Mouse (Mus musculus): ENCODE data around the gene 4931440F15Rik. TPM values are rescaled to one million over a fixed set of nuclear protein-coding genes. Genes with fewer than 3 reads are reported as not detected.

Gene 4931440F15Rik
- total and polyA plus RNA-seq, 3 experiments, result 0.16 TPM; not detected in 2

- no peak for ATAC-seq (ENCODE audit: extremely low read depth, insufficient number of reproducible peaks, low FRiP score, poor library complexity, severe bottlenecking)
- DNase-seq (ENCODE audit: low spot score), result no peak
- no peaks in the 10 kb centered on the region for H3K36me3 ChIP-seq (replicated peaks)
- no peaks in the 10 kb centered on the region for H3K4me1 ChIP-seq (ENCODE audit: insufficient read depth, low read depth, low read length)
- no peak overlapping the region for H3K4me3 ChIP-seq (ENCODE audit: low read depth, low read length)
- TF ChIP-seq CTCF (IDR thresholded peaks at IDR 0.05; ENCODE audit: low read depth, low read length) (no peak), POLR2AphosphoS5 (IDR thresholded peaks at IDR 0.05; ENCODE audit: insufficient replicate concordance, low read depth, low read length) (no peak), TAL1 (conservative IDR thresholded peaks at IDR 0.05; ENCODE audit: low read depth, low read length) (no peak), GATA1 (IDR thresholded peaks at IDR 0.05; ENCODE audit: borderline replicate concordance, low read length) (no peak), GATA2 (IDR thresholded peaks at IDR 0.05; ENCODE audit: borderline replicate concordance, low read depth, low read length) (no peak)
- no peaks in the 10 kb centered on the region for H3K9me3 ChIP-seq (replicated peaks)
- H3K27me3 ChIP-seq (ENCODE audit: insufficient read depth, low read length), result no peaks in the 10 kb centered on the region; the same call in 1 of the 2 replicates
These were observed 17.1 kb downstream of the 4931440F15Rik start for GRCm38 (mm10) chr11:29808173-29808980.

- DNase-seq (ENCODE audit: low spot score) (no peak), ATAC-seq (ENCODE audit: extremely low read depth, insufficient number of reproducible peaks, low FRiP score, poor library complexity, severe bottlenecking) (no peak)
- Histone ChIP-seq H3K4me3 (ENCODE audit: low read depth, low read length) (no peak overlapping the region), H3K27me3 (ENCODE audit: insufficient read depth, low read length) (no peaks in the 10 kb centered on the region; the same call in 1 of the 2 replicates), H3K4me1 (ENCODE audit: insufficient read depth, low read depth, low read length) (no peaks in the 10 kb centered on the region), H3K9me3 (replicated peaks) (no peaks in the 10 kb centered on the region), H3K36me3 (replicated peaks) (no peaks in the 10 kb centered on the region)
- TF ChIP-seq POLR2AphosphoS5 (IDR thresholded peaks at IDR 0.05; ENCODE audit: insufficient replicate concordance, low read depth, low read length) (no peak), CTCF (IDR thresholded peaks at IDR 0.05; ENCODE audit: low read depth, low read length) (no peak), GATA1 (IDR thresholded peaks at IDR 0.05; ENCODE audit: borderline replicate concordance, low read length) (no peak), TAL1 (conservative IDR thresholded peaks at IDR 0.05; ENCODE audit: low read depth, low read length) (no peak), GATA2 (IDR thresholded peaks at IDR 0.05; ENCODE audit: borderline replicate concordance, low read depth, low read length) (no peak)
These were observed 18.1 kb downstream of the 4931440F15Rik start for GRCm38 (mm10) chr11:29807325-29807724.

- TF ChIP-seq POLR2AphosphoS5 (IDR thresholded peaks at IDR 0.05; ENCODE audit: insufficient replicate concordance, low read depth, low read length) (no peak), GATA2 (IDR thresholded peaks at IDR 0.05; ENCODE audit: borderline replicate concordance, low read depth, low read length) (no peak), TAL1 (conservative IDR thresholded peaks at IDR 0.05; ENCODE audit: low read depth, low read length) (no peak), GATA1 (IDR thresholded peaks at IDR 0.05; ENCODE audit: borderline replicate concordance, low read length) (no peak), CTCF (IDR thresholded peaks at IDR 0.05; ENCODE audit: low read depth, low read length) (no peak)
- no peaks in the 10 kb centered on the region for H3K9me3 ChIP-seq (replicated peaks)
- H3K27me3 ChIP-seq (ENCODE audit: insufficient read depth, low read length), result peaks cover 6% of the 10 kb centered on the region; the same call in 1 of the 2 replicates
- DNase-seq (ENCODE audit: low spot score) (no peak), ATAC-seq (ENCODE audit: extremely low read depth, insufficient number of reproducible peaks, low FRiP score, poor library complexity, severe bottlenecking) (no peak)
- H3K4me1 ChIP-seq (ENCODE audit: insufficient read depth, low read depth, low read length), result no peaks in the 10 kb centered on the region
- no peak overlapping the region for H3K4me3 ChIP-seq (ENCODE audit: low read depth, low read length)
- no peaks in the 10 kb centered on the region for H3K36me3 ChIP-seq (replicated peaks)
These were observed 23.7 kb downstream of the 4931440F15Rik start for GRCm38 (mm10) chr11:29801432-29802427.

- Histone ChIP-seq H3K9me3 (replicated peaks) (no peaks in the 10 kb centered on the region), H3K4me1 (ENCODE audit: insufficient read depth, low read depth, low read length) (no peaks in the 10 kb centered on the region), H3K27me3 (ENCODE audit: insufficient read depth, low read length) (peaks cover 9% of the 10 kb centered on the region), H3K36me3 (replicated peaks) (no peaks in the 10 kb centered on the region), H3K4me3 (ENCODE audit: low read depth, low read length) (no peak overlapping the region)
- DNase-seq (ENCODE audit: low spot score) (no peak), ATAC-seq (ENCODE audit: extremely low read depth, insufficient number of reproducible peaks, low FRiP score, poor library complexity, severe bottlenecking) (no peak)
- TF ChIP-seq POLR2AphosphoS5 (IDR thresholded peaks at IDR 0.05; ENCODE audit: insufficient replicate concordance, low read depth, low read length), result no peak
- TF ChIP-seq GATA2 (IDR thresholded peaks at IDR 0.05; ENCODE audit: borderline replicate concordance, low read depth, low read length), result no peak
- no peak for TF ChIP-seq GATA1 (IDR thresholded peaks at IDR 0.05; ENCODE audit: borderline replicate concordance, low read length)
- no peak for TF ChIP-seq TAL1 (conservative IDR thresholded peaks at IDR 0.05; ENCODE audit: low read depth, low read length)
- no peak for TF ChIP-seq CTCF (IDR thresholded peaks at IDR 0.05; ENCODE audit: low read depth, low read length)
These were observed 25.6 kb downstream of the 4931440F15Rik start for GRCm38 (mm10) chr11:29799839-29800238.

- TF ChIP-seq POLR2AphosphoS5 (IDR thresholded peaks at IDR 0.05; ENCODE audit: insufficient replicate concordance, low read depth, low read length) (no peak), GATA2 (IDR thresholded peaks at IDR 0.05; ENCODE audit: borderline replicate concordance, low read depth, low read length) (no peak), GATA1 (IDR thresholded peaks at IDR 0.05; ENCODE audit: borderline replicate concordance, low read length) (no peak), TAL1 (conservative IDR thresholded peaks at IDR 0.05; ENCODE audit: low read depth, low read length) (no peak), CTCF (IDR thresholded peaks at IDR 0.05; ENCODE audit: low read depth, low read length) (no peak)
- no peaks in the 10 kb centered on the region for H3K4me1 ChIP-seq (ENCODE audit: insufficient read depth, low read depth, low read length)
- ATAC-seq (ENCODE audit: extremely low read depth, insufficient number of reproducible peaks, low FRiP score, poor library complexity, severe bottlenecking), result no peak
- H3K4me3 ChIP-seq (ENCODE audit: low read depth, low read length), result no peak overlapping the region
- no peaks in the 10 kb centered on the region for H3K36me3 ChIP-seq (replicated peaks)
- peaks cover 13% of the 10 kb centered on the region for H3K27me3 ChIP-seq (ENCODE audit: insufficient read depth, low read length)
- H3K9me3 ChIP-seq (replicated peaks), result no peaks in the 10 kb centered on the region
- no peak for DNase-seq (ENCODE audit: low spot score)
These were observed 30.4 kb downstream of the 4931440F15Rik start for GRCm38 (mm10) chr11:29795106-29795505.
